Mouse (Mus musculus): ENCODE data around the gene Lyg2. TPM values are rescaled to one million over a fixed set of nuclear protein-coding genes. Genes with fewer than 3 reads are reported as not detected.

Gene Lyg2
- polyA plus RNA-seq, 1 experiment from 2014 or later: not detected

GRCm38 (mm10) chr1:37918096-37918495 is 1.8 kb upstream of the Lyg2 start:
- no peaks in the 10 kb centered on the region for H3K27me3 ChIP-seq
- no peaks in the 10 kb centered on the region for H3K36me3 ChIP-seq
- WGBS: 59% methylated on average over 6 of the region's 6 CpGs
- H3K4me3 ChIP-seq: no peak overlapping the region
- H3K27ac ChIP-seq: no peak overlapping the region
- H3K9ac ChIP-seq: no peak overlapping the region
- H3K4me2 ChIP-seq: no peak overlapping the region
- ATAC-seq (ENCODE audit: borderline replicate concordance, extremely low read depth, low FRiP score, low TSS enrichment): no peak
- H3K9me3 ChIP-seq: no peaks in the 10 kb centered on the region
- no peaks in the 10 kb centered on the region for H3K4me1 ChIP-seq

- no peak overlapping the region for H3K4me2 ChIP-seq
- H3K4me3 ChIP-seq: no peak overlapping the region
- WGBS: 63% methylated on average over 13 of the region's 13 CpGs
- H3K36me3 ChIP-seq: no peaks in the 10 kb centered on the region
- ATAC-seq (ENCODE audit: borderline replicate concordance, extremely low read depth, low FRiP score, low TSS enrichment): no peak
- H3K9ac ChIP-seq: no peak overlapping the region
- no peaks in the 10 kb centered on the region for H3K9me3 ChIP-seq
- no peaks in the 10 kb centered on the region for H3K27me3 ChIP-seq
- H3K4me1 ChIP-seq: no peaks in the 10 kb centered on the region
- H3K27ac ChIP-seq: no peak overlapping the region
Measured at GRCm38 (mm10) chr1:37917666-37918065, 1.4 kb upstream of the Lyg2 start.

GRCm38 (mm10) chr1:37912751-37913150 is 3.5 kb downstream of the Lyg2 start:
- Histone ChIP-seq H3K9me3 (no peaks in the 10 kb centered on the region), H3K9ac (no peak overlapping the region), H3K36me3 (no peaks in the 10 kb centered on the region), H3K27me3 (0 out of 2 replicates have a peak, but pooled peaks cover 3% of the 10 kb centered on the region), H3K4me2 (no peak overlapping the region), H3K4me1 (no peaks in the 10 kb centered on the region), H3K4me3 (no peak overlapping the region), H3K27ac (no peak overlapping the region)
- no peak for ATAC-seq (ENCODE audit: borderline replicate concordance, extremely low read depth, low FRiP score, low TSS enrichment)
- WGBS: 76% methylated on average over 2 of the region's 2 CpGs

- no peak for ATAC-seq (ENCODE audit: borderline replicate concordance, extremely low read depth, low FRiP score, low TSS enrichment)
- Histone ChIP-seq H3K27ac (no peak overlapping the region), H3K4me2 (no peak overlapping the region), H3K4me1 (no peaks in the 10 kb centered on the region), H3K9ac (no peak overlapping the region), H3K36me3 (peaks cover 12% of the 10 kb centered on the region), H3K4me3 (no peak overlapping the region), H3K27me3 (no peaks in the 10 kb centered on the region), H3K9me3 (no peaks in the 10 kb centered on the region)
- 29% methylated on average over 6 of the region's 6 CpGs for WGBS
Measured at GRCm38 (mm10) chr1:37903178-37903577, 13.1 kb downstream of the Lyg2 start.

- Histone ChIP-seq H3K9ac (no peak overlapping the region), H3K27ac (no peak overlapping the region), H3K4me2 (no peak overlapping the region), H3K36me3 (peaks cover 34% of the 10 kb centered on the region), H3K9me3 (no peaks in the 10 kb centered on the region), H3K4me3 (no peak overlapping the region), H3K27me3 (no peaks in the 10 kb centered on the region), H3K4me1 (no peaks in the 10 kb centered on the region)
- 47% methylated on average over 6 of the region's 6 CpGs for WGBS
- ATAC-seq (ENCODE audit: borderline replicate concordance, extremely low read depth, low FRiP score, low TSS enrichment): no peak
Measured at GRCm38 (mm10) chr1:37900288-37900687, 16.0 kb downstream of the Lyg2 start.

GRCm38 (mm10) chr1:37899816-37900215 is 16.5 kb downstream of the Lyg2 start:
- no peak for ATAC-seq (ENCODE audit: borderline replicate concordance, extremely low read depth, low FRiP score, low TSS enrichment)
- Histone ChIP-seq H3K4me3 (no peak overlapping the region), H3K9ac (no peak overlapping the region), H3K27ac (no peak overlapping the region), H3K36me3 (peaks cover 39% of the 10 kb centered on the region), H3K9me3 (no peaks in the 10 kb centered on the region), H3K27me3 (no peaks in the 10 kb centered on the region), H3K4me1 (no peaks in the 10 kb centered on the region), H3K4me2 (no peak overlapping the region)
- 77% methylated on average over 4 of the region's 4 CpGs for WGBS

GRCm38 (mm10) chr1:37894606-37895005 is 21.7 kb downstream of the Lyg2 start:
- H3K36me3 ChIP-seq: peaks cover 50% of the 10 kb centered on the region
- H3K4me2 ChIP-seq: no peak overlapping the region
- no peak for ATAC-seq (ENCODE audit: borderline replicate concordance, extremely low read depth, low FRiP score, low TSS enrichment)

GRCm38 (mm10) chr1:37891400-37891799 is 24.9 kb downstream of the Lyg2 start:
- H3K27ac ChIP-seq: no peak overlapping the region
- peak overlapping the region; percentile 64 for H3K4me2 ChIP-seq
- no peaks in the 10 kb centered on the region for H3K27me3 ChIP-seq
- WGBS: 46% methylated on average over 3 of the region's 3 CpGs
- peak overlapping the region; percentile 66; the same call in 1 of the 2 replicates for H3K9ac ChIP-seq
- peaks cover 26% of the 10 kb centered on the region for H3K36me3 ChIP-seq
- ATAC-seq (ENCODE audit: borderline replicate concordance, extremely low read depth, low FRiP score, low TSS enrichment): no peak
- H3K4me1 ChIP-seq: peaks cover 18% of the 10 kb centered on the region
- no peaks in the 10 kb centered on the region for H3K9me3 ChIP-seq
- peak overlapping the region; percentile 66 for H3K4me3 ChIP-seq

More at GRCm38 (mm10) chr1:37894606-37895005, 21.7 kb downstream of the Lyg2 start:
- H3K4me3 ChIP-seq: no peak overlapping the region
- no peaks in the 10 kb centered on the region for H3K27me3 ChIP-seq
- H3K9ac ChIP-seq: no peak overlapping the region
- H3K9me3 ChIP-seq: no peaks in the 10 kb centered on the region
- H3K4me1 ChIP-seq: peaks cover 11% of the 10 kb centered on the region
- no peak overlapping the region for H3K27ac ChIP-seq

- under 1% methylated on average over 41 of the region's 41 CpGs for WGBS
Measured at GRCm38 (mm10) chr1:37890025-37890652, 26.2 kb downstream of the Lyg2 start, which contains the start of the genes Mitd1 and Mrpl30. Mitd1 (minus strand) TSS chr1:37890411. Mrpl30 (plus strand) TSS chr1:37890477.

GRCm38 (mm10) chr1:37889206-37889605 is 27.1 kb downstream of the Lyg2 start:
- 76% methylated on average over 7 of the region's 7 CpGs for WGBS
- Histone ChIP-seq H3K4me1 (peaks cover 18% of the 10 kb centered on the region), H3K4me3 (peak overlapping the region; percentile 66), H3K9me3 (no peaks in the 10 kb centered on the region), H3K4me2 (peak overlapping the region; percentile 64), H3K36me3 (peaks cover 14% of the 10 kb centered on the region), H3K27me3 (no peaks in the 10 kb centered on the region), H3K9ac (peak overlapping the region; percentile 66; the same call in 1 of the 2 replicates), H3K27ac (no peak overlapping the region)
- no peak for ATAC-seq (ENCODE audit: borderline replicate concordance, extremely low read depth, low FRiP score, low TSS enrichment)

More at GRCm38 (mm10) chr1:37890025-37890652, 26.2 kb downstream of the Lyg2 start, which contains the start of the genes Mitd1 and Mrpl30:
- peaks cover 16% of the 10 kb centered on the region for H3K36me3 ChIP-seq
- ATAC-seq (ENCODE audit: borderline replicate concordance, extremely low read depth, low FRiP score, low TSS enrichment): peak; percentile 90
- no peaks in the 10 kb centered on the region for H3K27me3 ChIP-seq
- no peaks in the 10 kb centered on the region for H3K9me3 ChIP-seq
- H3K27ac ChIP-seq: peak within 1 kb of the TSS; percentile 80
- peak within 1 kb of the TSS; percentile 64 for H3K4me2 ChIP-seq
- peak within 1 kb of the TSS; percentile 66 for H3K4me3 ChIP-seq
- peaks cover 18% of the 10 kb centered on the region for H3K4me1 ChIP-seq
- H3K9ac ChIP-seq: peak within 1 kb of the TSS; percentile 66

- ATAC-seq (ENCODE audit: borderline replicate concordance, extremely low read depth, low FRiP score, low TSS enrichment): no peak
- no peaks in the 10 kb centered on the region for H3K27me3 ChIP-seq
- H3K4me2 ChIP-seq: no peak overlapping the region
- no peak overlapping the region for H3K27ac ChIP-seq
- H3K9me3 ChIP-seq: no peaks in the 10 kb centered on the region
- H3K4me3 ChIP-seq: no peak overlapping the region
- H3K4me1 ChIP-seq: peaks cover 6% of the 10 kb centered on the region
- no peak overlapping the region for H3K9ac ChIP-seq
- WGBS: 69% methylated on average over 4 of the region's 4 CpGs
- H3K36me3 ChIP-seq: peaks cover 27% of the 10 kb centered on the region
Measured at GRCm38 (mm10) chr1:37884451-37884850, 31.8 kb downstream of the Lyg2 start.

- Histone ChIP-seq H3K4me3 (no peak overlapping the region), H3K4me1 (no peaks in the 10 kb centered on the region), H3K4me2 (no peak overlapping the region), H3K27ac (no peak overlapping the region), H3K9me3 (no peaks in the 10 kb centered on the region), H3K27me3 (no peaks in the 10 kb centered on the region), H3K36me3 (peaks cover 33% of the 10 kb centered on the region), H3K9ac (no peak overlapping the region)
- no peak for ATAC-seq (ENCODE audit: borderline replicate concordance, extremely low read depth, low FRiP score, low TSS enrichment)
- WGBS: 81% methylated on average over 4 of the region's 4 CpGs
Measured at GRCm38 (mm10) chr1:37883411-37883810, 32.9 kb downstream of the Lyg2 start.

Measured in lung, embryonic 15.5 days (tissue).